Mouse (Mus musculus) midbrain, embryonic 11.5 days (tissue): ENCODE data around the gene Arid5b. TPM values are rescaled to one million over a fixed set of nuclear protein-coding genes. Genes with fewer than 3 reads are reported as not detected.

Source experiments
- ATAC-seq: fragments of 200-750 bp; cut with Nextera tagmentation; 2 replicates; pipeline ENCODE4 v1.8.0; 2017; ENCODE audit warnings: moderate TSS enrichment, moderate library complexity; ENCODE audit not compliant: low FRiP score
- DNase-seq: peaks from one replicate; pipeline ENCODE4 v3.0.0; 2015; ENCODE audit warnings: low spot score; ENCODE audit errors: missing footprints
- H3K27ac ChIP-seq: fragments of 300-500 bp; sonication (generic); 2 replicates; pipeline ENCODE4 v1.5.1; 2014; ENCODE audit warnings: low read depth, low read length
- H3K27me3 ChIP-seq: fragments of 300-500 bp; sonication (generic); 2 replicates; pipeline ENCODE4 v1.6.1; 2014; ENCODE audit warnings: mild to moderate bottlenecking, low read length, moderate library complexity, mixed read lengths; ENCODE audit not compliant: control insufficient read depth, insufficient read depth
- H3K36me3 ChIP-seq: fragments of 300-500 bp; sonication (generic); 2 replicates; pipeline ENCODE4 v1.6.1; 2014; ENCODE audit warnings: mild to moderate bottlenecking, low read length, moderate library complexity, mixed read lengths; ENCODE audit not compliant: control insufficient read depth, insufficient read depth
- H3K4me1 ChIP-seq: fragments of 300-500 bp; sonication (generic); 2 replicates; pipeline ENCODE4 v1.6.1; 2014; ENCODE audit warnings: low read length; ENCODE audit not compliant: control insufficient read depth, insufficient read depth
- H3K4me2 ChIP-seq: fragments of 300-500 bp; sonication (generic); 2 replicates; pipeline ENCODE4 v1.6.1; 2014; ENCODE audit warnings: mild to moderate bottlenecking, moderate library complexity
- H3K4me3 ChIP-seq: fragments of 300-500 bp; sonication (generic); 2 replicates; pipeline ENCODE4 v1.5.1; 2014; ENCODE audit warnings: low read depth, low read length
- H3K9ac ChIP-seq: fragments of 300-500 bp; sonication (generic); 2 replicates; pipeline ENCODE4 v1.6.1; 2014; ENCODE audit warnings: low read length
- H3K9me3 ChIP-seq: fragments of 300-500 bp; sonication (generic); 2 replicates; pipeline ENCODE4 v1.6.1; 2016; ENCODE audit warnings: low read length; ENCODE audit not compliant: control insufficient read depth
- WGBS: fragments of 180-500 bp; shearing (Covaris S2); extraction: QIAGEN DNeasy Blood & Tissue Kit; methylation state at CpG from one replicate; pipeline ENCODE4 v1.1.7; 2014; 5-methylcytosine and 5-hydroxymethylcytosine counted together
- polyA plus RNA-seq: library from polyadenylated mRNA; unstranded; fragments of >200 nt; fragmentation: Nextera tagmentation; extraction: Ambion mirVana; gene quantifications from 2 replicates; pipeline ENCODE4 v1.2.1, GENCODE M21; 2014

Gene Arid5b
- polyA plus RNA-seq, 1 experiment from 2014 or later, result 13.4 TPM

DNA sequence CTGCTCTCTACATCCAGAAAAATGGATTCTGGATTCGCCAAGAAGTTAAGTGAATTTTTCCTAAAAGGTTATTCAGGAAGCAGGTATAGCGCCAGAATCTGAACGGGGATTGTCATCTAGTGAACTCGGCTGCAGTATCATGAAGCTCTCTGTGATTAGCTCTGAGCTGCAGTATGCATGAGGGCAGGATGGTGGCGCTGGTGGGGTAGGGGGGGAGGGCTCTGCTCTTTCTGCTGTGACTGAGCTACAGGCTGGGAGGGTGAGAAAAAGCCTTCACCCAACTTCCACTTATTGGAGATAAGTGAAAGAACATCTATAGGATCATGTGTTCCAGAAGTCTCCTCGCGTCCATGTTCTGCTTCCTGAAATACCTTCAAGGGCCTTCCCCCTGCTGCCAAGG lies 207.5 kb downstream of the Arid5b start:
- DNase-seq, result no peak
- Histone ChIP-seq H3K36me3 (no peaks in the 10 kb centered on the region), H3K4me3 (no peak overlapping the region), H3K9me3 (no peaks in the 10 kb centered on the region), H3K27me3 (no peaks in the 10 kb centered on the region), H3K9ac (no peak overlapping the region), H3K4me2 (no peak overlapping the region), H3K4me1 (no peaks in the 10 kb centered on the region), H3K27ac (no peak overlapping the region)
- ATAC-seq, result no peak
- WGBS, result 79% methylated on average over 7 of the region's 7 CpGs

DNA sequence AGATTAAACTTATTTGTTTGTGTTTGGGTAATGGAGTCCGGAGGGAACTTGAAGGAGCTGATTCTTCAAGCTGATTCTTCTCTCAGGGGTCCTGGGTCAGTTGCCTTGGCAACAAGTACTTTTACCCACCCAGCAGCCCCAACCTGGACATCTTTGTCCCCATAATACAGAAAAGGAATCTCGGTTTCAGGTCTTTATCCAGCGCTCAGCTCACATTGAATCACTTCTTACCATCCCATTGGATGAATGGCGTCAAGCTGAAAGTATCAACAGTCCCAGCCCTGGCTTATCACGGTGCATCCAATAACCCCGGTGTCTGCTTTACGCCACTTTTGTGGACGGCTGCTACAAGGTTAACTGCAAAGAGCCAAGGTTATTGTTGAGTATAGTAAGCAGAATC lies 210.1 kb downstream of the Arid5b start:
- Histone ChIP-seq H3K4me3 (no peak overlapping the region), H3K4me1 (peaks cover 5% of the 10 kb centered on the region; the same call in 1 of the 2 replicates), H3K36me3 (no peaks in the 10 kb centered on the region), H3K9ac (no peak overlapping the region), H3K9me3 (no peaks in the 10 kb centered on the region), H3K27ac (no peak overlapping the region), H3K4me2 (no peak overlapping the region), H3K27me3 (no peaks in the 10 kb centered on the region)
- 72% methylated on average over 8 of the region's 8 CpGs for WGBS
- ATAC-seq, result no peak
- DNase-seq, result peak; percentile 77

DNA sequence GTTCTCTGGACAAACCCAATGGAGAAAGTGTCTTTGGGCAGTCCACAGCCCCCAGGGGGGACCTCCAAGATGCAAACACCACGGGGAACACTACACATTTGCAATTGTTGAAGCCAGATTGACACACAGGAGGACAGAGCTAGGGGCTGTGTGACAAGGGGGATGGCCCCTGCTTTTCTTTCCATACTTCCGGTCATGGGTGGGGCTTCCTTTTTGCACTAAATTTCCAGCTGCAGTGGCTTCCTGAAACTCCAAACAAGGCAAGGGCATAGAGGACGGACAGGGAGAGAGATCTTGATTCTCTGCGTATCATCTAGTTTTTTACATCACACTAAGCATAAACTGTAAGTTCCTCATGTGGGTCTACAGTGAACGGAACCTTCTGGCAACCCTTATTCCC lies 210.6 kb downstream of the Arid5b start:
- Histone ChIP-seq H3K27me3 (no peaks in the 10 kb centered on the region), H3K4me3 (no peak overlapping the region), H3K9ac (no peak overlapping the region), H3K36me3 (no peaks in the 10 kb centered on the region), H3K9me3 (no peaks in the 10 kb centered on the region), H3K27ac (no peak overlapping the region), H3K4me2 (no peak overlapping the region), H3K4me1 (peaks cover 5% of the 10 kb centered on the region; the same call in 1 of the 2 replicates)
- DNase-seq, result no peak
- ATAC-seq, result no peak
- WGBS, result 83% methylated on average over 5 of the region's 5 CpGs

DNA sequence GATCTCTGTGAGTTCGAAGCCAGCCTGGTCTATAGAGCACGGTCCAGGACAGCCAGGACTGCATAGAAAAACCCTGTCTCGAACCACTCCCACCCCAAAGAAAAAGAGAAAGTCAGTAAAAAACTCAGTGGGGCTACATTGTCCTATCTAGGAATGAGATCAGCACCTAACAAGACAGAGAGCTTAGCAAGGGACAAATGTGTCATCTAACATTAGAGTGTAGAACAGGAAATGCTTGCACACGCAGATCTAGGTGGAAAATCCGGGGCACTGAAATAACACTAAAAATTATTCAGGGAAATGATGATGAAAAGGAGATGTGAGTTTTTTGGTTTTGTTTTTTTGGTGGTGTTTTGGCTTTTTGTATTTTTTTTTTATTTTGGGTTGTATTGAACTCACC lies 212.4 kb downstream of the Arid5b start:
- no peaks in the 10 kb centered on the region for H3K9me3 ChIP-seq
- no peaks in the 10 kb centered on the region for H3K27me3 ChIP-seq

DNA sequence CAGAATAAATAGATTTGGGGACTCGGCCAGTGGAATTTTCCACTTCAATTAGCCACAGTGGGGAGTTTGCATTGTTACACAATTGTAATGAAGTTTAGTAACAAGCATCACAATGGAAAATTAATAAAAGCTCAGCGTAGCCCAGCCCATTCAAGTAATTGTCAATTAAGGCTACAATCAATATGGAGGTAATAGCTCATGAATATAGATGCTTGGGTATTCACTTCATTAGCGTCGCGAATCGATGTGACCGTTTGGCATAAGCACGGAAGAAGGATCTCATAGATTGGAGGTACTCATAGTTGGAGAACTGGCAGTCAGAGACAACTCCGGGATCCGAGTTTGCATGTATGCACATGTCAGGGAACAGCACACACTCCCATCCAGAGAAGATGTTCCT lies 214.0 kb downstream of the Arid5b start:
- Histone ChIP-seq H3K9ac (no peak overlapping the region), H3K4me1 (peaks cover 5% of the 10 kb centered on the region; the same call in 1 of the 2 replicates), H3K27me3 (no peaks in the 10 kb centered on the region), H3K36me3 (no peaks in the 10 kb centered on the region), H3K9me3 (no peaks in the 10 kb centered on the region), H3K27ac (no peak overlapping the region), H3K4me3 (no peak overlapping the region), H3K4me2 (no peak overlapping the region)
- WGBS, result 59% methylated on average over 10 of the region's 10 CpGs
- peak; percentile 81 for DNase-seq
- ATAC-seq, result no peak

More for the DNA sequence above, 212.4 kb downstream of the Arid5b start:
- 92% methylated on average over 5 of the region's 5 CpGs for WGBS
- DNase-seq, result no peak
- Histone ChIP-seq H3K4me2 (no peak overlapping the region), H3K27ac (no peak overlapping the region), H3K36me3 (no peaks in the 10 kb centered on the region), H3K4me1 (peaks cover 5% of the 10 kb centered on the region; the same call in 1 of the 2 replicates), H3K4me3 (no peak overlapping the region), H3K9ac (no peak overlapping the region)
- no peak for ATAC-seq

DNA sequence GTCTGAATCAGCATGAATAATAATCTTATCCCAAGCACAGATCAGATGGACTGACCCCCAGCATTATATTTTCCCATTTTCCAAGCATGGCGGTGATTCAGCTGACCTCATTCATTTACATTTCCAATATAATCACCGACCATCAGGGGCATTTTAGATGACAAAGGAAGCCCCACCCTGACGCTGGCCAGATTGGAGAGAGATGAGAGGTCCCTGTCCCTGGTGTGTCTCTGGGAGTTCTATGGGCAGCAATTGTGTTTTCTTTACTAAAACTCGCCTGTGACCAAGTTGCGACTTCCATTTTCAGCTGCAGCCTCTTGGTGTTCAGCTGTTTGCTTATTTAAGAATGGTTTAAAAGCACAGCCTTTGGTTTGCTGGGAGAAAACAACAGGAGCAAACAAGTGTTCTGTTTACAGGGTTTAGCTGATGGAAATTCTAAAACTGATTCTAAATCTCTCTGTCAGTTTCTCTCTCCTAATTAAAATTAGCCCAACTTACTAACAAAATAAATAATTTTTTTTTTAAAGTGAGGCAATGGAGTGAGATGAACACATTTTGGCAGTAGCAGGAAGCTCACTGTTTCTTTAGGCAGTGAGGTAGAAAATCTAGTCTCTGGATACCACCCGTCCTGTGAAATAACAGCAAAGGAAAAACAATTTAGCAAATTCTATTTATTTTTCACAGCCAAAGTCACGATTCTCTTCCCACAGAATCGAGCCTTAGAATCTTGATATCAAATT lies 214.6 kb downstream of the Arid5b start:
- Histone ChIP-seq H3K4me2 (no peak overlapping the region), H3K27me3 (no peaks in the 10 kb centered on the region), H3K4me3 (no peak overlapping the region), H3K27ac (no peak overlapping the region), H3K36me3 (no peaks in the 10 kb centered on the region), H3K4me1 (peaks cover 5% of the 10 kb centered on the region; the same call in 1 of the 2 replicates), H3K9ac (no peak overlapping the region), H3K9me3 (no peaks in the 10 kb centered on the region)
- DNase-seq (peak; percentile 81), ATAC-seq (peak; percentile 46)
- WGBS, result 41% methylated on average over 8 of the region's 8 CpGs

DNA sequence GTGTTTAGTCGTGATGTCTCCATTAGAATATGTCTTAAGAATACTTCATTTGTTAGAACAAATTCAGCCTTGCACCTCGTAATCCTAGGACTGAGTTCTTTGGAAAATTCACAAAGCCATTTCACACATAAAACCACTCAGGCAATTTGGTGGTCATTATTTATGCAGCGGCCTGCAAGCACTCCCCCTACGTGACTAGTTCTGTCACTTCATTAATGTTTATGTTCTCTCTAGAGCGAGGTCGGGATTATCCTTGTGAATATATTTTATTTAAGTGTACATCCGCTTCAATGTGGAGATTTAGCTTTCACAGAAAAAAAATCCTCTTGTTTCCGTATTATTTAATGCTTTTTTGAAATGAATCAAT lies 217.3 kb downstream of the Arid5b start:
- ATAC-seq (no peak), DNase-seq (peak; percentile 84)
- Histone ChIP-seq H3K27ac (no peak overlapping the region), H3K9me3 (no peaks in the 10 kb centered on the region), H3K4me2 (no peak overlapping the region), H3K4me3 (no peak overlapping the region), H3K27me3 (no peaks in the 10 kb centered on the region), H3K4me1 (peaks cover 5% of the 10 kb centered on the region; the same call in 1 of the 2 replicates), H3K9ac (no peak overlapping the region), H3K36me3 (no peaks in the 10 kb centered on the region)
- WGBS, result 54% methylated on average over 8 of the region's 8 CpGs

DNA sequence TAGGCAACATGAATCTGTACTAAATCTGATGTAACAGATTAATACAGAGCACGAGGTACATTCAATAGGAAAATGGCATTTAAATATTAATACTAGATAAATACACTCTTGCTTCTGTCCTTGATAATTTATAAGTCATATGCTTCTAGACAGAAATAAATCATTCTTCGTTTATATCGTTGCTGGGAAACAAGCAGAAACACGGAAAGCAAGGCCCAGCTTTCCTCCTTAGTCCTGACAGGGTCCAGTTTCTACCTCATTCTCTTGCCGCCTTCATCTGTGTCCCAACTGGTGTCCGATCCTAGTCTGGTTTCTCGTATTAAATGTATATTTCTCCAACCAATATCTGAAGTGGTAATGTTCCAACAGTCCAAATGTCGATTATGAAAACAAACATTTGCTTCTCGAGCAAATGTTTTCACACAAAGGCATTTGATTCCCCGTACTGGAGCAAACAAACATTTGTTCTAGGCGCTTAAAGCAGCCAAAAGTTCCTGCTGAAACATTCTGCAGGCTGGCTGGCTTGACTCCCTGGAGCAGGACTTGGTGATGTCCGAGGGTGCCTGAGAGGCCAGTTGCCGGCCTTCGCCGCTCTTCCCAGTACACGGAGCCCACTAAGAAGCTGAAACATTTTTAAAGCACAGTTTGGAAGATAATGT lies 217.8 kb downstream of the Arid5b start:
- H3K36me3 ChIP-seq, result no peaks in the 10 kb centered on the region
- H3K9me3 ChIP-seq, result no peaks in the 10 kb centered on the region
- H3K4me2 ChIP-seq, result no peak overlapping the region
- WGBS, result 72% methylated on average over 16 of the region's 16 CpGs
- H3K4me3 ChIP-seq, result no peak overlapping the region
- no peak for DNase-seq
- ATAC-seq, result no peak
- H3K27me3 ChIP-seq, result no peaks in the 10 kb centered on the region
- H3K27ac ChIP-seq, result no peak overlapping the region
- H3K4me1 ChIP-seq, result peaks cover 5% of the 10 kb centered on the region; the same call in 1 of the 2 replicates
- H3K9ac ChIP-seq, result no peak overlapping the region

DNA sequence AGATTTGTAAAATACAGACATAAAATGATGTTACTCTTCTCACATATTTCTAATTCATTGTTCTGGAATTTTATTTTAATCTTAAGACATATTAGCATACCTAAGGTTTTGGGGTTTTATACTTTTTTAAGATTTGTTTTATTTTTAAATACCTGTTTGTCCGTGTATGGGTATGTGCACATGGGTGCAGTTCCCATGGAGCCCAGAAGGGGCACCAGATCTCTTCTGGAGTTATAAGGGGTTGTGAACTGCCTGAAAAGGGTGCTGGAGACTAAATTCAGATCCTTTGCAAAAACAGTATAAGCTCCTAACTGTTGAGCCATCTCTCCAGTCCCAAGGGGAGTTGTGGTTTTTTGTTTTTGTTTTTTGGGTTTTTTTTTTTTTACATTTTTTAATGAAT lies 220.2 kb downstream of the Arid5b start:
- no peak overlapping the region for H3K9ac ChIP-seq
- H3K9me3 ChIP-seq, result no peaks in the 10 kb centered on the region
- WGBS, result 96% methylated on average over 1 of the region's 1 CpGs
- no peaks in the 10 kb centered on the region for H3K4me1 ChIP-seq
- no peaks in the 10 kb centered on the region for H3K36me3 ChIP-seq
- no peak overlapping the region for H3K4me3 ChIP-seq
- no peak overlapping the region for H3K27ac ChIP-seq
- ATAC-seq (no peak), DNase-seq (no peak)
- H3K27me3 ChIP-seq, result no peaks in the 10 kb centered on the region
- no peak overlapping the region for H3K4me2 ChIP-seq
